Mouse (Mus musculus) sigmoid colon, adult 10 weeks (tissue): ENCODE data around the gene Ago3. TPM values are rescaled to one million over a fixed set of nuclear protein-coding genes. Genes with fewer than 3 reads are reported as not detected.

Experiments
- polyA plus RNA-seq: library from polyadenylated mRNA; stranded (reverse); fragments of 350-450 nt; fragmentation: Illumina TruSeq; extraction: RNeasy Lipid Tissue Mini Kit (QIAGEN cat#74804); gene quantifications from one replicate; pipeline ENCODE4 v1.2.3, GENCODE M21; 2014; ENCODE audit warnings: low read depth, low replicate concordance

The Ago3 gene
- polyA plus RNA-seq, result 13.6 TPM

DNA sequence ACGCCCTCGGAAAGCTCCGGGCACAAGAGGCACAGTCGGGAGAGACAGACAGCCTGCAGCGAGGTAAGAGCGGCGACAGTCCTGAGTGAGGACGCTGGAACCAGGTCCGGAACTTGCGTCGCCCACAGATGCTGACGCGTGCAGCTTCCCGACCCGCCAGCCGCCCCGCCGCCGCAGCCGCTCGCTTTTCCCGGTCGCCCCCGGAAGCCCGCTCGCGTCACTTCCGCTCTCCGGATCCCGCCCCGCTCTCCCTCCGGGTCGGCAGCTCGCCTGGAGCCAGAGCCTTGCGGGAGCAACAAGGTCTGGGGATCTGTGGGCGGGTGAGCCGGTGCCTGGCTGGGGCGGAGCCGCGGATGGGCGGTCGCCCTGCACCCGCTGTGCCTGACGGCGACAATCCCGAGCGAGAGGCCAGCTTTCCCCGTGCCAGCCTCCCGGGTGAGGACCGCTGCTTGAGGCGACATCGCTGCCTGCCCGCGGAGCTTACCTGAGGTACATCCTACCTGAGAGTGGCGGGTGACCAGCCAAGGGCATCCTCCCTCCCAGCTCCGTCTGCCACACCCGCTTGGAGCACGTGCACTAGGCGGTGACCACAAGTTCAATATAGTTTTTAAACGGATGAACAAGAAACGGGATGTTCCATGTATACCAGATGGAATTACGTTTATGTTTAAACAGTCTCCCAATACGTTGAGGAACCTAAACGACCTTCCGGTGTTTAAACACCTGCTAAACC is at the start of gene Ago3:
Gene Ago3, minus strand, starts transcription at position 210 of the 733 bp plus-strand sequence.

DNA sequence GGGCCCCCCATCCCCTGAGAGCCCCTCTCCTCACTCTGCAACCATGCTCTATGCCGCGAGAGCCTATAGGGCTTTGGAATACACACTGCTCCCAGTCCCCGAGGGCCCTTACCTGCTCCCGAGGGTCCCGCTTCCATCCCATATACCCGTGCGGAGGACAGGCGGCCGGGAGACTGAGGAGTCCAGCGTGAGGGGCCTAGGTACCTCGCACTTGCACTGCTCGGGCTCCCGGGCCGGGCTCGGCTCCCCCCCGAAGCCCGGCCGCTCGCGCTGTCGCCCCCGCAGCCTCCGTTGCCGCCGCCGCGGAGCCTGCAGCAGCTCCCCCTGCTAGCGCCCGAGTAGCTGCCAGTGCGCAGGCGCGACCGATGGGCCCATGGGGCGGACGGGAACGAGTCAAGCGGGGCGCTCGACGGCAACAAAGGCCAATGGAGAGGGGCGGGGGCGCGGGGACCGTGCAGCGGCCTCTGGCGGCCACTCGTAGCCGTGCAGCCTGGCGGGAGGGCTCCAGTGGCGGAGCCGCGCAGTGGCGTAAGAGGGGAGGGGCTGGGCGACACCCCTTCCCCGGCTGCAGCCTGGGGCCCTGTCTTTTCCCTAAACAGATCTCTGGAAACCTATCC is 39.0 kb upstream of the Ago3 start, which contains the start of gene Ago1:
Gene Ago1, minus strand, starts transcription at position 299 of the 617 bp plus-strand sequence.

DNA sequence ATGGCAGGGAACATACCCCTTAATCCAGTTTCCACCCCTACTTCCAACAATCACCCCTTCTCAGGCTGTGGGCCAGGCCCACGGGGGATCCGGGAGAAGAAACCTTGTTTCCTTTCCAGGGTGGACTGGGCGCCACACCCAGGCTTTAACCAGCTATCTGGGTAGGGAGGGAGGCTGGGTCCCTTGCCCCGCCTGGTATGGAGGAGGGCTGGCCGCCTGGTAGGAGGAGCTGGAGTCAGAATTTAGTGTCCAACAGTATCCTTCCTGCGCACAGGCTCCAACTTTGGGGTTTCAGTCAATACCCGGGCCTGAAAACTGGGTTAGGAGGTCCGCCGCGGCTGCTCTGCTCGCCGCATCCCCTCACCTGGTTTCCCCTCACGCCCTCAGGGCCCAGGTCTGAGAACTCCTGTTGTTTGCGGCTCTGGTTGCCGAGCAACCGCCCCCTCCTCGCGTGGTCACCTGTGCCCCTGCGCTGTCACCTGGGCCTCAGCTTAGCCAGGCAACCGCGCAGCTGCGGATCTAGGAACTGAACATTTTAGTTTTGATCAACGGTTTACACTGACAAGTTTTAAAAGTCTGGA is 104.0 kb downstream of the Ago3 start, which contains the start of gene Tekt2:
Gene Tekt2, minus strand, starts transcription at position 408 of the 581 bp plus-strand sequence.

DNA sequence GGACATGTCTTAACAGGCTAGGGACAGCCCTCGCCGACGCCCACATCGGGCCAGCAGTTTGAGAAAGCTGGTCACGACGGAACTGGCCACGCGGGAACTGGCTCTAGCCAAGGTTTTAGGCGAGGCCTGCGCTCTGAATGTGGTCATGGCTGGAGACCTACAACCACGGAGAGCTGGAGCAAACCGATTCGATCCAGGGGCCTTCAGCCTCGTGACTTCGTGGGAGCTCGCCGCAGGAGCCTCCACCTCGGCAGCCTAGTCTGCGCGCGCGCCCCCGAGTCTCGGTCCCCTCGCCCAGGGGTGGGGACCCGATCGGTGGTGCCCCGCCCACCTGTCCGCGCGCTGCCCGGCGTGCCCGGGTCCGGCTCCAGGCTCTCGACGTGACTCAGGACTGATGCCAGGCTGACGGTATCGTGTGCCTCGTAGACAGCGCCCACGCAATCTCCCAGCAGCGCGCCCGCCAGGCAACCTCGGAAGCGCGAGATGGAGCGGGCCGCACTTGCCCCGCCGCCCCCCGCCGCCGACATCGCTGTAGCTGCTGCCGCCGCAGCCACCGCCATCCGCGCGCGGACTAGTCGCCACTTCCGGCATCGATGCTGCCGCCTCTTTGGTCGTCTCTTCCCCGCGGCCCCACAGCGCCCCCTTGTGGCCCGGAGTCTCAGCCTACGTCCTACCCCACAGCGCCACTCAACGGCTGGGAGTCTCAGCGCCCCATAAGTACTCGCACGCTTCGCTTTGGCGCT is 108.1 kb downstream of the Ago3 start, which contains the start of gene Adprhl2:
Gene Adprhl2, minus strand, starts transcription at position 593 of the 743 bp plus-strand sequence.

DNA sequence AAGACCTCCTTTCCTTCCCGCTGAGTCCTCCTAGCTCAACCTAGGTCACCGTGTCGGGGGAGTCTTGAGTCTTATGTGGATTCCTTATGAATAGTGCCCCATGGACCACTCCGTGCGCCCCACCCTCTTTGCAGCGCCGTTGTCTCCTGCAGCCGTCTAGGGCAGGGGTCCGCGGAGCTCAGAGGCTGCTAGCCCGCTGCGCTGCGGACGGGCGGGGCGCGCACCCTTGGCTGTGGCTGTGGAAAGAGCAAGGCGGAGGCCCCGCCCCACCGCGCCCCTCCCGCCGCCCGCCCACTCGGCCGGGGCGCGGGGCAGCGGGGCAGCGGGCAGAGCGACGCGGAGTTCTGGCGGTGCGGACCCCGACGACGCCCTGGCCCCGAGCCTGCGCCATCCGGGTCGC is 142.9 kb downstream of the Ago3 start, which contains the start of gene Col8a2:
Gene Col8a2, plus strand, starts transcription at position 302 of the 400 bp plus-strand sequence.

Other genes starting within 250 kb of the Ago3 start
- gene Thrap3, start 226.8 kb downstream of the Ago3 start, polyA plus RNA-seq, result 300 TPM
- gene Map7d1, start 173.2 kb downstream of the Ago3 start, polyA plus RNA-seq, result 2.3 TPM
- gene Trappc3, start 167.2 kb downstream of the Ago3 start, polyA plus RNA-seq, result 27.4 TPM
- 0.85 TPM for gene Col8a2, start 142.8 kb downstream of the Ago3 start, polyA plus RNA-seq
- not detected for gene Adprhl2, start 107.9 kb downstream of the Ago3 start, polyA plus RNA-seq
- gene Tekt2, start 103.9 kb downstream of the Ago3 start, polyA plus RNA-seq, result not detected
- 17.8 TPM for gene Ago1, start 39.0 kb upstream of the Ago3 start, polyA plus RNA-seq
- gene Ago4, start 103.9 kb upstream of the Ago3 start, polyA plus RNA-seq, result 10.7 TPM
- gene Clspn, start 127.4 kb upstream of the Ago3 start, polyA plus RNA-seq, result 5.1 TPM
- gene 5730409E04Rik, start 180.3 kb upstream of the Ago3 start, polyA plus RNA-seq, result 4.1 TPM
- gene Psmb2, start 248.1 kb upstream of the Ago3 start, polyA plus RNA-seq, result 76.6 TPM